Mouse (Mus musculus) spleen, postnatal 14 days (tissue): Measurements from ENCODE around the gene Gk5.
"Not testable (repeated sequence)": the region's sequence is repeated elsewhere in the genome, so short reads cannot be mapped to it uniquely, and the experiment has no call there.

ENCODE experiments used
- DNase-seq, 2 experiments: peaks; one replicate each; pipeline ENCODE4 v3.0.0; 2021 to 2022; ENCODE audit warnings: low spot score in 2 of 2

Gk5 gene

DNA sequence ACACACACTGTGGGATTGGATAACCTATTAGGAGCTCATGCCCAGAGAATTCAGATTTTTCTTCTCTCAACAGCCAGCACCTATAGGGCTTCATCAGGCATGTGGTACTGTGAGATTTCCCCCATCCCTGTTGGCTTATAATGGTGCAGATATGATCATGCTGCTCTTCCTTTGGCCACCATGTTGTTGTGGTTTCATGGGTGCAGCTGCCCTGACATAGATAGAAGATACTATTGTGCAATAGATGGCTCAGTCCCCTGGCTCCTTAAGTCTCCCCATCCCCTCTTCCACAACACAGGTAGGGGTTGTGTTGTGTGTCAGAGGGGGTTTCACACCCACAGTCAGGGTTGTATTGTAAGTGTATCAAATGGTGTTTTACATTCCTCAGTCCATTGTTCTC lies 25.7 kb downstream of the Gk5 start:
- DNase-seq, result no peak

DNA sequence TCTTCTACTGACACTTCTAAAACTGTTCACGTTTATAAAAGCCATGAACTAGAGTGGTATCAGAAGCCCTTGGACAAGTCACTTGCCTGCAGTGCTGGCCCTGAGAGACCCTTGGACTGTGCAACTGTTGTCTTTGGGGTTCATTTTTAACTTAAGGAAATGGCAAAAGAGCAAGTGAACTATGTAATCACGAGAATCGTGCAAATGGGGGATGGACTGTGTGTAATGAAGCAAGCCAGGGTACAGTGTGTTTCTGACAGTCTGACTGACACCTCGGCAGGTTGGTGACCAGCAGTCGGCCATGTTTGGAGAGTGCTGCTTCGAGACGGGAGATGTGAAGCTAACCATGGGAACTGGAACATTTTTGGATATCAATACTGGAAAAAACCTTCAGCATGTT lies 33.6 kb downstream of the Gk5 start:
- no peak for DNase-seq

- DNase-seq, result no peak
Measured at GRCm38 (mm10) chr9:96158431-96158830, 39.3 kb downstream of the Gk5 start.

DNA sequence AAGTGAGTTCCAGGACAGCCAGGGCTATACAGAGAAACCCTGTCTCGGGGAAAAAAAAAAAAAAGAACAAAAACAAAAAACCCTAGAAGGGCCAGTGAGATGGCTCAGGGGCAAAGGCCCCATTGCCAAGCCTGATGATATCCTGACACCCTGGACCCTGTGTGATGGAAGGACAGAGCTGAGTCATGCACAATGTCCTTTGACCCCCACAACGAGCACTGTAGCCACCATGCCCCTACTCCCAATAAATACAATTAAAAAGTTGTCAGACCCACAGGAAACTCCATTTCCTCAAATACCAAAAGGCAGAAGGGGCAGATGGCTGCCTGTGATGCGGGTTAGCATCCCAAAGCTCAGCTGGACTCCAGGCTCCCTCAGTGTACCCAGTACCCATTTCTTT lies 39.9 kb downstream of the Gk5 start:
- no peak for DNase-seq

DNA sequence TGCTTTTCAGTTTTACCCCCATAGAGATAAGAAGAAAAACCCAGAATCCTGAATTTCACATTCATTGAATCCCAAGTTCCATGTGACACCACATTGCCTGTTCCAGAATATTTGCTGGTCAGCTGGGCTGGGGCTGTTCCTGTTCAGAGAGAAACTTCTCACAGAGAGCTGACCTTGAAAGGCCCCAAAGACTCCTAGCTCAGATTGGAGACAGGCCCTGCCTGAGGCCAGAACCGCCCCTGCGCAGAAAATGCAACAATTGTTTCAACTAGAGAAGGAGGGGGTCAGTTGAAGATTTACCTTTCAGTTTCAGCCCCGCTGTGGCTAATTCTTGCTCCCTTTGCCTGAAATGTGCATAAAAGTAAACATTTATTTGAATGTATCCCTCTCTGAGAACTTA lies 41.6 kb downstream of the Gk5 start:
- DNase-seq, result no peak

DNA sequence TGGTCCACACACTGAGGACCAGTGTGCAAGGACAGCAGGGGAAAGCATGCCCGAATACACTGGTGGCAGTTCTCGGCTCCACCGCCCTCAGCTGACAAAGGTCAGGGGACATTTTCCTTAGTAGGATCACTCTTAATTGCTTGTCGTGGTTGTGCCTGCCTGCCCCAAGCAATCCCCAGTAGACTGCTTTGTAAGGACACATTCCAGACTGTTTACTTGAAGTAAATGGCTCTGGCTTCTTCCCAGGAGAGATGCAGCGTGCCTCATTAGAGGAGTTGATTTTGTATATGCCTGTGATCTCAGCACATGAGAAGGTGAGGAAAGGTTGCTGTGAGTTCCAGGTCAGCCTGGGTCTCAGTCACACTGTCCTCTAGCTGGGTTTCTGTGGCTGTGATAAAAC lies 43.3 kb downstream of the Gk5 start:
- DNase-seq, result no peak

GRCm38 (mm10) chr9:96163443-96163842 lies 44.3 kb downstream of the Gk5 start:
- no peak for DNase-seq

DNA sequence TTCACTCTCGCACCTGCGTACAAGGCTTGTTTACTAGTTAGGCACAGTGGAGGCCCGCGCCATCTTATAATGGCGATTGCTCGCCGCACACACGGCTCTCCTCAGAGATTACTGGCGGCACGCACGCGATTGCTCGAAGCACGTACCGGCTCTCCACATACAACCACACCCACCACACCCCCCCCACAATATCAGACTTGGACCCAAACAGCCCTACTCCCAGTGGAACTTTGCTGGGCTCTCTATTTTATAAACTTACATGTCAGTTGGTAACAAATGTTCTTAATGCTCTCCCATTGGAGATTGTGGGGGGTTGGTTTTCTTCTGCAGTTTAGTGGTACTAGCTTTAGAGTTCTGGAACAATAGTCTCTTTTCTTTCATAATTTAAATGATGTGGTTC lies 44.8 kb downstream of the Gk5 start:
- not testable (repeated sequence) for DNase-seq

DNA sequence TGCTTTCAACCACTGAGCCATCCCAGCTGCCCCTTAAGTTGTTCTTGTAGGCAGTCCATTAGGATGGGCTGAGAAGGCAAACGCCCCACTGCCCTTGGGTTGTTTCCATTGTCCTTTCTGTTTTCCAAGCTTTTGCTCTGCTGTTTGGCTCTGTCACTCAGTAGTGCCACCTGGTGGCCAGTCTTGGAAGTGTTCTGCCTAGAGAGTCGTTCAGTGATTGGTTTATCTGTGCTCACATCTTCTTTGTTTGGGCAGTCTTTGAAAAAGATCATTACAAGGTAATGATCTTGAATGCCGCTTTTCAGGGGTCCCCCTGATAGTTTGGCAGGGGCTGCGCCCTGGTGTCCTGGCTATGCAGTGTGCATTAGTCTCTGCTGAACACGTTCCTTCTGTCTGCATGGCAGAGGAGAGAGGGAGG lies 48.0 kb downstream of the Gk5 start:
- DNase-seq, result peak; percentile 47 to 69

DNA sequence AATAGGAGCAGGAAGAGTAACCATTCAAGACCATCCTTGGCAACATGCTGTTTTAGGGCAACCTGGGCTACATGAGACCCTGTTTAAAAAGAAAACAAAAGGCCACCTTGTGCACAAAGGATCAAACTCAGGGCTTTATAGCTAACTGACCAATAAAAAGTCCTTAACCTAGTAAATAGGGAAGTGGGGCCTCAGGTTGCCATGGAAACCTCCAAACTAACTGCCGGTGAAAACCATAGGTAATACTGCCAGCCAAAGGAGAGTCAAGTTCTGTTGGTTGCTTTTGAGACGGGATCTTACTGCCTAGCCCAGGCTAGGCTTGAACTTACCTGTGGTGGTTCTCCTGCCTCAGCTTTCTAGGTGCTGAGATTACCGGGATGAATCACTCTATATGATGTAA lies 51.4 kb downstream of the Gk5 start:
- no peak for DNase-seq

GRCm38 (mm10) chr9:96184909-96185308 lies 65.7 kb downstream of the Gk5 start:
- no peak for DNase-seq

DNA sequence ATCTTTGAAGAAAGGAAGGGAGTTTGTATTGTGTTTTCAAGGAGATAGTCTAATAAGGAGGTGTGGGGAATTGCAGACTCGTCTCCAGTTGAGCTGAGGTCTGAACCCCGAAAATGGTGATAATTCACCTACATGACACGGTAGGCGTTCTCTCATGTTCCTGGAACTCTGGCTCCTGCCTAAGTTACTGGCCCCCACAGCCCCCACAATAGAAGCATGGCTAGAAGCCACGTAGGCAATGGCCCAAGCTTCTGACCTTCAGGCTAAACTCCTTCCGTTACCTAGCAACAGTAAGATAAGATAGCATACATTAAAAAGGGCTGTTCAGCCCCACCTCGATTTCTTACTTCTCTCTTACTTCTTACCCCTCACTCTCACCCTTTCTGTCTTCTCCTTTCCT lies 67.5 kb downstream of the Gk5 start:
- no peak for DNase-seq

- peak; percentile 76 to 82 for DNase-seq
Measured at GRCm38 (mm10) chr9:96195885-96196622, 76.9 kb downstream of the Gk5 start, which contains the start of gene Tfdp2. TSS of gene Tfdp2 (plus strand) at chr9:96196275.

DNA sequence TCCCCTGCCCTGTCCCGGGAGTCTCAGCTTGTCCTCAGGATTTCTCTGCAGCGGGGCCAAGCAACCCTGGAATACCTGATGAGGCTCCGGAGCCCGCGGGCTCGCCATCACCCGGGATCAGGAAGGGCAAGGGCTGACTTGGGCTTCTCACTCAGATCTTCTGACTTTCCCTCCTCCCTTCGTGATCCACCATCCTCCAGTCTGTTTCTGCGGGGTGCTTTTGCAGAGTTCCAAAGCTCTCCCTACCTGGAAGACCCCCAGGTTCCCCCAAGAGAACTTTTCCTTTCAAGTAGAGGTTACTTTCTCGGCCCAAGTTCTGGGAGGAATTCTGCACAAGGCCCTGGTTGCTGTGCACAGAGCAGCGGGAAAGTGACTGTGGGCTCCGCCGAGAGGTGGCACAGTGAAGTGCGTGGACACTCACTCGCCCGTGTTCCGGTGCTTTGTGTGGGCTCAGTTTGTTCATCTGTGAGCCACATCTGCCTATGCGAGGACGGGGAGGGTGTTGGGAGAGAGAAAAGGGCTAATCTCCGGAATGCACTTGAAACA lies 77.5 kb downstream of the Gk5 start:
- peak; percentile 23 to 45 for DNase-seq

- no peak for DNase-seq
Measured at GRCm38 (mm10) chr9:96197806-96198205, 78.6 kb downstream of the Gk5 start.

DNA sequence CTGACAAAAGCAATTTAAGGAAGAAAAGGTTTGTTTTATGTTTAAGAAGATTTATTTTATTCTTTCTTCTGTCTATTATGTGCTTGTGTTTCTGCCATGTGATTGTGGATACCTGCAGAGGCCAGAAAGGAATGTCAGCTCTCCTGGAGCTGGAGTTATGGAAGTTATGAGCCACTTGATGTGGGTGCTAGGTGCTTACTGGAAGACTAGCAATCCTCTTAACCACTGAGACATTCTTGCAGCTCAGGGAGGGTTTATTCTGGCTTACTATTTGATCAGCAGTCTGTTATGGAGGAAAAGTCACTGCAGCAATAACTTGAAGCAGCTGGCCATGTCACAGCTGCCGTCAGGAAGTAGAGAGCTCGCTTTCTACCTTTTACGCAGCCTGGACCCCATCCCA lies 84.5 kb downstream of the Gk5 start:
- no peak for DNase-seq

DNA sequence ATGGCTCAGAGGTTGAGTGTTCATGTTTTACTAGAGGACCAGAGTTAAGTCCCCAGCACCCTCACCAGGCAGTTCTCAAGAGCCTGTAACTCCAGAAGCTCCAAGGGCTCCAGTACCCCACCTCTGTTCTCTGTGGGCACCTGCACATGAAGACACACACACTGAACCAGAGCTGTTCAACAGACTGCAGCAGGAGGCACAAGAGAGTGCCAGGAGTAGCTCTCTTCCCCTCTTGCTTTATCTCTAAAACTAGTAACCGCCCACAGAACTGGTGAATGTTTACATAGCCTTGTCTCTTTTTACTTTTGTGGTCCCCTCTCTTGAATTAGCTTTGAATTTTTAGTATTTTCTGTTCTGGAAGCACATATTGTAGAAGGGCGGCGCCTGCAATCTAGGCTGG lies 88.3 kb downstream of the Gk5 start:
- DNase-seq, result no peak

GRCm38 (mm10) chr9:96213036-96213645 lies 94.0 kb downstream of the Gk5 start:
- no peak for DNase-seq

DNA sequence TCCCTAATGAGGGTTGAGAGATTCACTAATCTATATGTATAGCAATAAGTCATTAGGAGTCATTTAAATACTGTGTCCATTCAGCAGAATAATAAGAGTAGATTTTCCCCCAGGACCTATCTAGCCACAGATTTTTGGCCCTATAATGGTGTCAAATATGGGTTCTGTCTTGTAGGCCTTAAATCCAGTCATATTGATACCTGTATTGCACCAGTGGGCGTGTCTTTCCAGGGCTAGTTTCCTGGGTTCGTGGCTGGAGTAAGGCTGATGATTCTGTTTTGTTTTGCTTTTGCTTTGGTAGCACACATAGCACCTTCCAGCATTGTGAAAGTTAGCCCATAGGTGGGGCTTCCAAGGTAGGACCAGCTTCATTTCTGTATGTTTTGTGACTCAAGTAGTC lies 95.0 kb downstream of the Gk5 start:
- no peak for DNase-seq

DNA sequence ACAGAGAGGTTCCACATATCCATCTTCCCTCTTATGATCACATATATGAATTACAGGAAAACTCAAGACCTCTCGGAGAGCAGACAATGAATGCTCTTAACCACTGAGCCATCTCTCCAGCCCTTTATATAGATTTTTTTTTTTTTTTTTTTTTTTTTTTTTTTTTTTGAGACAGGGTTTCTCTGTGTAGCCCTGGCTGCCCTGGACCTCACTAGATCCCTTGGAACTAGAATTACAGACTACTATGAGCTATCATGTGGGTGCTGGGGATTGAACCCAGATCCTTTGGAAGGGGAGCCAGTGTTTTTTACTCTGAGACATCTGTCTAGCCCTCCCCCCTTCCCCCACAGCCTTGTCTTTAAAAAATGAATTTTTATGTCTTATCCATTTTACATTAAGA lies 98.1 kb downstream of the Gk5 start:
- DNase-seq, result no peak

GRCm38 (mm10) chr9:96217799-96218198 lies 98.6 kb downstream of the Gk5 start:
- no peak for DNase-seq

GRCm38 (mm10) chr9:96219114-96219669 lies 100.0 kb downstream of the Gk5 start:
- DNase-seq, result no peak

DNA sequence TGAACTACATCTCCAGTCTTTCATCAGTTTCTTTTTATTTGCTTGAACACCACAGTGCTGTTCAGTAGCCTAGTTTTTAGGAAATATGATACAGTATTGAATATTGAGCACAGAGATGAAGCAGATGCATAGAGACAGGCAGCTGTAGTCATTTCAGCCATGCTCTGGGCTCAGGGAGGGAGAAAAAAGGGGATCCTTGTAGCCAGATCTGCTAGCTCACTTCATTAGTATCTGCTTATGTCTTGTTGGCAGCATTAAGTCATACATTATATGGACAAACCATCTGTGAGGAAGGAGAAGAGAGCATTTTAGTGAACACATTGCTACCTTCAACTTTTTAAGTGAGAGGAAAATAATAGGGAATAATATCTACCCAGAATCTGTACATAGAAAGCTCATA lies 101.3 kb downstream of the Gk5 start:
- DNase-seq, result no peak
